Mouse (Mus musculus) hindbrain, embryonic 14.5 days (tissue): ENCODE measurements around the gene Kctd10. TPM values are rescaled to one million over a fixed set of nuclear protein-coding genes. Genes with fewer than 3 reads are reported as not detected.

Experiments used
- ATAC-seq: fragments of 200-750 bp; cut with Nextera tagmentation; 2 replicates; pipeline ENCODE4 v1.8.0; 2017; ENCODE audit warnings: moderate number of reproducible peaks, mild to moderate bottlenecking, moderate TSS enrichment, moderate library complexity; ENCODE audit not compliant: low FRiP score
- DNase-seq: peaks from one replicate; pipeline ENCODE4 v3.0.0-alpha.2; 2015; ENCODE audit warnings: low spot score
- H3K27ac ChIP-seq: fragments of 300-500 bp; sonication (generic); 2 replicates; pipeline ENCODE4 v1.5.1; 2014; ENCODE audit warnings: mild to moderate bottlenecking, moderate library complexity
- H3K27me3 ChIP-seq: fragments of 300-500 bp; sonication (generic); 2 replicates; pipeline ENCODE4 v1.6.1; 2014; ENCODE audit warnings: mild to moderate bottlenecking, low read length, mixed read lengths; ENCODE audit not compliant: control insufficient read depth, insufficient read depth
- H3K36me3 ChIP-seq: fragments of 300-500 bp; sonication (generic); replicated peaks from 2 replicates; pipeline ENCODE4 v1.6.1; 2014; ENCODE audit not compliant: control insufficient read depth, insufficient read depth
- H3K4me1 ChIP-seq: fragments of 300-500 bp; sonication (generic); replicated peaks from 2 replicates; pipeline ENCODE4 v1.6.1; 2014; ENCODE audit warnings: antibody characterized with exemption, low read length, mixed read lengths; ENCODE audit not compliant: control insufficient read depth, insufficient read depth
- H3K4me2 ChIP-seq: fragments of 300-500 bp; sonication (generic); replicated peaks from 2 replicates; pipeline ENCODE4 v1.6.1; 2014; ENCODE audit warnings: mild to moderate bottlenecking, moderate library complexity
- H3K4me3 ChIP-seq: fragments of 300-500 bp; sonication (generic); replicated peaks from 2 replicates; pipeline ENCODE4 v1.5.1; 2014; ENCODE audit warnings: mild to moderate bottlenecking, low read length
- H3K9ac ChIP-seq: fragments of 300-500 bp; sonication (generic); 2 replicates; pipeline ENCODE4 v1.6.1; 2014
- H3K9me3 ChIP-seq: fragments of 300-500 bp; sonication (generic); 2 replicates; pipeline ENCODE4 v1.6.1; 2016; ENCODE audit warnings: low read length; ENCODE audit not compliant: control insufficient read depth
- WGBS: fragments of 180-500 bp; shearing (Covaris S2); extraction: QIAGEN DNeasy Blood & Tissue Kit; methylation state at CpG from one replicate; pipeline ENCODE4 v1.1.7; 2014; 5-methylcytosine and 5-hydroxymethylcytosine counted together
- polyA plus RNA-seq: library from polyadenylated mRNA; unstranded; fragments of >200 nt; fragmentation: Nextera tagmentation; extraction: Ambion mirVana; gene quantifications from 2 replicates; pipeline ENCODE4 v1.2.1, GENCODE M21; 2014

Gene Kctd10
- polyA plus RNA-seq, 1 experiment from 2014 or later = 60.9 TPM

- Histone ChIP-seq H3K9ac (no peak overlapping the region), H3K27ac (no peak overlapping the region), H3K4me1 (no peaks in the 10 kb centered on the region), H3K4me2 (no peak overlapping the region), H3K36me3 (peaks cover 100% of the 10 kb centered on the region), H3K27me3 (no peaks in the 10 kb centered on the region), H3K4me3 (no peak overlapping the region), H3K9me3 (no peaks in the 10 kb centered on the region)
- no peak for DNase-seq
- no peak for ATAC-seq
- WGBS = 93% methylated on average over 5 of the region's 5 CpGs
Measured at GRCm38 (mm10) chr5:114415606-114416005, 35.3 kb upstream of the Kctd10 start.

- Histone ChIP-seq H3K4me3 (no peak overlapping the region), H3K4me1 (no peaks in the 10 kb centered on the region), H3K27me3 (no peaks in the 10 kb centered on the region), H3K9ac (no peak overlapping the region), H3K9me3 (no peaks in the 10 kb centered on the region), H3K36me3 (peaks cover 100% of the 10 kb centered on the region), H3K27ac (no peak overlapping the region), H3K4me2 (no peak overlapping the region)
- 84% methylated on average over 16 of the region's 16 CpGs for WGBS
- ATAC-seq = no peak
- no peak for DNase-seq
Measured at GRCm38 (mm10) chr5:114413067-114413735, 32.9 kb upstream of the Kctd10 start.

GRCm38 (mm10) chr5:114412361-114412998 lies 32.2 kb upstream of the Kctd10 start:
- no peaks in the 10 kb centered on the region for H3K27me3 ChIP-seq
- H3K4me1 ChIP-seq = no peaks in the 10 kb centered on the region
- H3K9ac ChIP-seq = no peak overlapping the region
- 86% methylated on average over 23 of the region's 23 CpGs for WGBS
- no peak overlapping the region for H3K27ac ChIP-seq
- ATAC-seq = no peak
- peaks cover 100% of the 10 kb centered on the region for H3K36me3 ChIP-seq
- H3K9me3 ChIP-seq = no peaks in the 10 kb centered on the region
- DNase-seq = no peak
- no peak overlapping the region for H3K4me3 ChIP-seq
- no peak overlapping the region for H3K4me2 ChIP-seq

GRCm38 (mm10) chr5:114410429-114410828 lies 30.1 kb upstream of the Kctd10 start:
- H3K27ac ChIP-seq = no peak overlapping the region
- no peaks in the 10 kb centered on the region for H3K9me3 ChIP-seq
- peaks cover 100% of the 10 kb centered on the region for H3K36me3 ChIP-seq
- H3K4me3 ChIP-seq = no peak overlapping the region
- no peak overlapping the region for H3K9ac ChIP-seq
- WGBS = 91% methylated on average over 13 of the region's 13 CpGs
- no peak for DNase-seq
- no peak for ATAC-seq
- no peak overlapping the region for H3K4me2 ChIP-seq
- H3K4me1 ChIP-seq = no peaks in the 10 kb centered on the region
- H3K27me3 ChIP-seq = no peaks in the 10 kb centered on the region

GRCm38 (mm10) chr5:114408846-114409245 lies 28.5 kb upstream of the Kctd10 start:
- no peak for ATAC-seq

GRCm38 (mm10) chr5:114407810-114408209 lies 27.5 kb upstream of the Kctd10 start:
- Histone ChIP-seq H3K9me3 (no peaks in the 10 kb centered on the region), H3K9ac (no peak overlapping the region), H3K4me3 (no peak overlapping the region), H3K36me3 (peaks cover 100% of the 10 kb centered on the region), H3K4me1 (no peaks in the 10 kb centered on the region), H3K4me2 (no peak overlapping the region), H3K27ac (no peak overlapping the region), H3K27me3 (no peaks in the 10 kb centered on the region)
- ATAC-seq = no peak
- WGBS = 92% methylated on average over 9 of the region's 9 CpGs
- no peak for DNase-seq

More at GRCm38 (mm10) chr5:114408846-114409245, 28.5 kb upstream of the Kctd10 start:
- H3K9ac ChIP-seq = no peak overlapping the region
- peaks cover 100% of the 10 kb centered on the region for H3K36me3 ChIP-seq
- no peaks in the 10 kb centered on the region for H3K27me3 ChIP-seq
- no peaks in the 10 kb centered on the region for H3K4me1 ChIP-seq
- DNase-seq = no peak
- WGBS = 97% methylated on average over 11 of the region's 11 CpGs
- H3K4me3 ChIP-seq = no peak overlapping the region
- H3K9me3 ChIP-seq = no peaks in the 10 kb centered on the region
- no peak overlapping the region for H3K27ac ChIP-seq
- no peak overlapping the region for H3K4me2 ChIP-seq

- no peak overlapping the region for H3K4me2 ChIP-seq
- DNase-seq (no peak), ATAC-seq (no peak)
- no peaks in the 10 kb centered on the region for H3K9me3 ChIP-seq
- H3K27me3 ChIP-seq = no peaks in the 10 kb centered on the region
- no peaks in the 10 kb centered on the region for H3K4me1 ChIP-seq
- H3K9ac ChIP-seq = no peak overlapping the region
- 85% methylated on average over 10 of the region's 10 CpGs for WGBS
- H3K36me3 ChIP-seq = peaks cover 100% of the 10 kb centered on the region
- H3K4me3 ChIP-seq = no peak overlapping the region
- no peak overlapping the region for H3K27ac ChIP-seq
Measured at GRCm38 (mm10) chr5:114407269-114407668, 27.0 kb upstream of the Kctd10 start.

- Histone ChIP-seq H3K4me1 (no peaks in the 10 kb centered on the region), H3K27me3 (no peaks in the 10 kb centered on the region), H3K4me2 (no peak overlapping the region), H3K9ac (no peak overlapping the region), H3K9me3 (no peaks in the 10 kb centered on the region), H3K36me3 (peaks cover 100% of the 10 kb centered on the region), H3K4me3 (no peak overlapping the region), H3K27ac (no peak overlapping the region)
- 94% methylated on average over 14 of the region's 14 CpGs for WGBS
- DNase-seq (no peak), ATAC-seq (no peak)
Measured at GRCm38 (mm10) chr5:114406592-114406991, 26.3 kb upstream of the Kctd10 start.

GRCm38 (mm10) chr5:114393169-114393568 lies 12.9 kb upstream of the Kctd10 start:
- no peak for ATAC-seq
- DNase-seq = no peak
- H3K4me3 ChIP-seq = no peak overlapping the region
- H3K9me3 ChIP-seq = no peaks in the 10 kb centered on the region
- H3K9ac ChIP-seq = no peak overlapping the region
- H3K4me1 ChIP-seq = no peaks in the 10 kb centered on the region
- peaks cover 92% of the 10 kb centered on the region for H3K36me3 ChIP-seq
- H3K27me3 ChIP-seq = no peaks in the 10 kb centered on the region
- no peak overlapping the region for H3K27ac ChIP-seq
- 93% methylated on average over 9 of the region's 9 CpGs for WGBS
- H3K4me2 ChIP-seq = no peak overlapping the region
